Mouse (Mus musculus): Measurements from ENCODE around the gene Cmip.

Cmip gene

GRCm38 (mm10) chr8:117467466-117467865, 210.6 kb downstream of the Cmip start:
- no peak for DNase-seq (ENCODE audit: low read depth)

- DNase-seq (ENCODE audit: low read depth) = no peak
These were observed 212.8 kb downstream of the Cmip start for GRCm38 (mm10) chr8:117469431-117470341.

GRCm38 (mm10) chr8:117470342-117470781, 213.5 kb downstream of the Cmip start:
- DNase-seq (ENCODE audit: low read depth) = peak; percentile 46

- DNase-seq (ENCODE audit: low read depth) = peak; percentile 83
These were observed 214.3 kb downstream of the Cmip start for GRCm38 (mm10) chr8:117471174-117471573.

- no peak for DNase-seq (ENCODE audit: low read depth)
These were observed 214.8 kb downstream of the Cmip start for GRCm38 (mm10) chr8:117471655-117472054.

GRCm38 (mm10) chr8:117472332-117472731, 215.5 kb downstream of the Cmip start:
- DNase-seq (ENCODE audit: low read depth) = no peak

GRCm38 (mm10) chr8:117474944-117475343, 218.1 kb downstream of the Cmip start:
- DNase-seq (ENCODE audit: low read depth) = peak; percentile 93

- DNase-seq (ENCODE audit: low read depth) = peak; percentile 42
These were observed 219.0 kb downstream of the Cmip start for GRCm38 (mm10) chr8:117475819-117476218.

GRCm38 (mm10) chr8:117478082-117478481, 221.2 kb downstream of the Cmip start:
- DNase-seq (ENCODE audit: low read depth) = no peak

- DNase-seq (ENCODE audit: low read depth) = no peak
These were observed 223.1 kb downstream of the Cmip start for GRCm38 (mm10) chr8:117479996-117480395.

- no peak for DNase-seq (ENCODE audit: low read depth)
These were observed 223.7 kb downstream of the Cmip start for GRCm38 (mm10) chr8:117480516-117480915.

GRCm38 (mm10) chr8:117481830-117482229, 225.0 kb downstream of the Cmip start:
- DNase-seq (ENCODE audit: low read depth) = peak; percentile 30

- DNase-seq (ENCODE audit: low read depth) = no peak
These were observed 227.9 kb downstream of the Cmip start for GRCm38 (mm10) chr8:117484731-117485130.

- DNase-seq (ENCODE audit: low read depth) = no peak
These were observed 228.5 kb downstream of the Cmip start for GRCm38 (mm10) chr8:117485316-117485715.

GRCm38 (mm10) chr8:117488246-117489005, 231.6 kb downstream of the Cmip start:
- DNase-seq (ENCODE audit: low read depth) = no peak

- no peak for DNase-seq (ENCODE audit: low read depth)
These were observed 236.7 kb downstream of the Cmip start for GRCm38 (mm10) chr8:117493543-117493942.

GRCm38 (mm10) chr8:117494874-117495273, 238.0 kb downstream of the Cmip start:
- DNase-seq (ENCODE audit: low read depth) = no peak

- peak; percentile 31 for DNase-seq (ENCODE audit: low read depth)
These were observed 241.5 kb downstream of the Cmip start, which contains the start of gene Plcg2 for GRCm38 (mm10) chr8:117498179-117498914. Gene Plcg2, plus strand, starts transcription at chr8:117498291.

- DNase-seq (ENCODE audit: low read depth) = peak; percentile 7
These were observed 242.2 kb downstream of the Cmip start for GRCm38 (mm10) chr8:117498915-117499540.

- no peak for DNase-seq (ENCODE audit: low read depth)
These were observed 243.5 kb downstream of the Cmip start for GRCm38 (mm10) chr8:117500232-117500823.

- no peak for DNase-seq (ENCODE audit: low read depth)
These were observed 244.5 kb downstream of the Cmip start for GRCm38 (mm10) chr8:117501323-117501722.

Data from induced T-regulatory cell, adult 2 months (primary cell).